Mouse (Mus musculus) mouse trophoblast stem cell (cell line): ENCODE measurements around the gene Tsacc.

Source experiments
- in situ Hi-C, 2 experiments: fragments of 300-500 bp; cut with MseI, MboI; formaldehyde crosslinking; loops; 2 replicates in 1 of 2; 3 replicates in 1 of 2; pipeline ENCODE4 v1.15.1; 2025

Tsacc gene

GRCm38 (mm10) chr3:88239446-88239845 is 57.4 kb downstream of the Tsacc start:
- in situ Hi-C loops, result no loop called here

DNA sequence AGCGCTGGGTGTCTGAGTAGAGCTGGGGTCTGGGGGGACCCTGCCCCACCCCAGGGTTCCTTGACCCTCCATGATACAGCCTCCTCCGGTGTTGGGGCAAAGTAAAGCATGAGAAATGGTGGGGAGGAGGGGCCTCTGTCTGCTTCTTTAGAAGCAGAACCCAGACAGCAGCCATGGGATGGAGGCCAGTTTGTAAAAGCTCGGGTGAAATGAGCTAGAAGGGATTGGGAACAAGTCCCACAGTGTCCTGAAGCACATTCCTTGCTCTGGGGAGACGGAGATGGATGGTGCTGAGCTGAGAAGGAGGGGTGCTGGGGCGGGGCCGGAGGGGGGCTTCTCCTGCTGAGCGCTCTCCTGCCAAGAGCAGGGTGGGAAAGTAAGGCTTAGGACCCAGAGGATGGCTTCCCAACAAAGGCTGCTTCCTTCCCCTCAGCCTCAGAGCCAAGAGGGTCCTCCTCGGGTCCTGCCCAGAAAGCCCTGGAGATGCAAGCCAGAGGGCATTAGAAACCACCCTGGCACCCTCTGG is 57.9 kb downstream of the Tsacc start:
- in situ Hi-C loops, result no loop called here

DNA sequence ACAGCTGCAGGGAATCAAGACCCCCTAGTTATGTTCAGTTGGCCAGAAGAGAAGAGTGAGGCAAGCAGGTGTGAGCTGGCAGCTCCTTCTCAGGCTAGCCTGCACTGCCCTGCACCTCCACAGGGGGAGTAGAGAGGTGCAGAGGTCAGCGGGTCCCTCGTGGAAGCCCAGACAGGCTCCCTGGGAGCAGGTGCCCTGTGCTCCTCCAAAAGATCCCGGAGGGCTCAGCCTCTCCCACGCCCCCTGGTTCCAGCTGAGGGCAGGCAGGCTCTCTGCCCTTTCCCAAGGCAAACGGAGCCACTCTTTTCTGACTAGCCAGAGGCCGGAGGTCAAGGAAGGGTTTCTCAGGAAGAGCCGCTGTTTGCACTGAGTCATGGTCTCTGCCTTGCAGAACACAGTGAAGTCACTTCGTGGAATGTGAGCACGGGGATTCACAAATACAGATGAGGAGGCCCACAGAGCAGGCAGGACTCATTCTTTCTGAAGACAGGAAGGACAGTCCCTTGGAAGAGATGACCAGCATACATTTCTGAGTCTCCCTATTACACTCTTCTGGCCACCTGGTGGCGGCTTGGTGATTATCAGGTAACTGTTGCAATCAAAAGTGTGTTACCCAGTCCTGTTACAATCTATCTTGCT is 59.1 kb downstream of the Tsacc start:
- in situ Hi-C loops, result no loop called here

- in situ Hi-C loops, result no loop called here
Observed at GRCm38 (mm10) chr3:88237161-88237555, 59.6 kb downstream of the Tsacc start.

GRCm38 (mm10) chr3:88235616-88236015 is 61.2 kb downstream of the Tsacc start:
- in situ Hi-C loops, result no loop called here

- in situ Hi-C loops, result no loop called here
Observed at GRCm38 (mm10) chr3:88235216-88235615, 61.6 kb downstream of the Tsacc start.

DNA sequence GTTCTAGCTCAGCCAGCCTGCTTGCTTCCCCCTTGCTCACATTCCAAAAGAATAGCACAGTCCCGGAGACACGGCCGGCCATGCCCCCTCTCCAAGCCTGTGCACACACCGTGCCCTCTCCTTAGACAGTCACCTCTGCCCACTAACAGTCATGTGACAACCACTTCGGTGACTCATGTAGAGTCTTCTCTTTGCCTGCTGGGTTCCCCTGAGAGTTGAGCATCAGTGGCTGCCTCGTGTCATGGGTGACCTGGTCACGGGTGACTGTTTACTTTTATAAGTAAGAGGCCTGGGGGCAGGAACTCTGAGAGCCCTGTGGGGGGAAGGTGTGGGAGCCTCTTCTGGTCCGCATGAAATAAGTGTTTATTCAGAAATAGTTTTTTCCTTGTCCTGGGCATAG is 62.8 kb downstream of the Tsacc start:
- in situ Hi-C loops, result no loop called here

DNA sequence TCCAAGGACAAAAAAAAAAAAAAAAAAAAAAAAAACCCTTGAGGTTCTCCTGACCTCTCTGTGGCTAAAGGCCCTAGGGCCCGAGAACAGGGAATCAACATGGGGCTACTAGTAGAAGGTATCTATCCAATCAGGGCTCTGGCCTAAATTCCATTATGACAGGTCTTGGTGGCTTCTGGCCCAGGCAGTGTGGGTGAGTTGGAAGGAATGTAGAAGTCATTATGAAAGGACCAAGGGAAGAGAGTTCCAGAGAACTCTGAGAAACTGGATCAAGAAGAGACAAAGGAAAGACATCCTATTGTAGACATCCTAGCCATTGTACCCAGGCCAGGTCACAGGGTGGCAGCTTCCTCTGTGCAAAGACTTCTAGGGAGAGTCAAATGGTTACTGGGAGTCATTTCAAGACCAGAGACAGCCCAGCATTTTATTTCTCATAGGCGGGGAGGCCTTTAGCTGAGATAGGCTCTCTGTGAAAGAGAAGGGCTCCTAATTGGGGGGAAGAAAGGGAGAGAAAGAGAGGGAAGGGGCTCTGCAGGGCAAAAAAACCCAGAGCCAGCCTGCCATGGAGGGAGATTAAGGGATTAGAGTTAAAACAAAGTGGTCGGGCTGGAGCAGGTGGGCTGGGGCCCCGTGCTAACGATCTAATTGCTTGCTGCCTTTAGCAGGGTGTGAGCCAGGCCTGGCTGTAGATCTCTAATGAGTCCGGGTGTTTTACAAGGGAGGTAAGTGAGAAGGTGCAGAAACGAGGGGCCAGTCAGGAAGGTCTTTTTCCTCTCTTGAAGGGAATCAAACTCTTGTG is 63.7 kb downstream of the Tsacc start:
- in situ Hi-C loops, result no loop called here
